Mouse (Mus musculus) frontal cortex, adult (tissue): ENCODE measurements around the gene Eif3g.

Experiments
- ATAC-seq: cut with Nextera tagmentation; 2 replicates; pipeline ENCODE4 v1.9.2; 2017; ENCODE audit warnings: mild to moderate bottlenecking, moderate library complexity, mixed read lengths; ENCODE audit not compliant: low TSS enrichment

Gene Eif3g

DNA sequence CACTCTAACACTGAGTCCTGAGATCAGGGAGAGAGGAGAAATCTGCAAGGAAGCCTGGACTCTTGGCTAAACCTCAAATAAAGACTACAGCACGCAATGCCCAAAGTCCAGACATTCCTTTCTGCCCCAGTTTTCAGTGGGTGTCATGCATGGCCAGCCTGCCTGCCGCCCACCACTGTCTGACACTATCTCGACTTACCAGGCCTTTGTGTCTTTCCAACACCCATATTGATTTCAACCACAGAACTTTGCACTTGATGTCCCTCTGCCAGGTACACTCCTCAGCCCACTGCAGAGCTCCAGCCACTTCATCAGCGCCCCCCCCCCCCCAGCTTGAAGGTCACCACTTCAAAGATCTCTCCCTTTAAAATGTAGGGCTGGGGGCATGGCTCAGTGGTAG lies 36.2 kb downstream of the Eif3g start:
- ATAC-seq = no peak

GRCm38 (mm10) chr9:20861821-20862220 lies 36.6 kb downstream of the Eif3g start:
- no peak for ATAC-seq

DNA sequence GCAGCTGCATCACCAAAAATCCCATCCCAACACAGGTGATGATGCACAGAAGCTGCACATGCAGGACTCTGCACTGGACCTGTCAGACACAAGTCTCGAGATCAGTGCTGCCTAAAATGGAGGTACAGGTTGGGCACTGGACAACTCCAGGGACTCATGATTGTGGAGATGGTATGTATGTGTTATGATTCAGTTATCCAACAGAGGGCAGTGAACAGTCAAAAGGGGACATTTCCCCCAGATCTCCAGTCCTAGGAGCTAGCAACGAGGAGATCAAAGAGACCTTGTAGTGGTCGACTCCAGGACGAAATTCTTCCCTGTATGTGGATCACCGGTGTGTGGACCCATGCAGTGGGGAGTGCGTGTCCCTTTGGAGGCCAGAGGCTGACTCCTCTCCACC lies 38.5 kb downstream of the Eif3g start:
- no peak for ATAC-seq

DNA sequence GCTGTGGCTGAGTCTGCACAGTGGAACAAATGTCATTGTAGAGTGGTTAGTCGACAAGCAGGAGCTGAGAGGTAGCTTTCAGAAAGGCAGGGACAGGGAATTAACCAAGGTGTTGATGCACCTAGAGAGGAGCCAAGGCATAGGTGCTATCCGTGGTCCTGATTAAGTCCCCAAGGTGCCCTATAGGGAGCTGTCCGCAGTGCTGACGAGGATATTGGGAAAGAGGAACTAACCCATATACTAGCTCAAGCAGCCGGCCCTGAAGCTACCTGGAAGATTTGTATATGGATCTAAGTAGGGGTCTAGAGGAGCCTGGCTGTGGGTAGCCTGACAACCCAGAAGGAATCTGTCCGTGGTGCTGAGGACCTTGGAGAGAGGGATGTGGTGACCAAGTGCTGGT lies 41.3 kb downstream of the Eif3g start:
- no peak for ATAC-seq

DNA sequence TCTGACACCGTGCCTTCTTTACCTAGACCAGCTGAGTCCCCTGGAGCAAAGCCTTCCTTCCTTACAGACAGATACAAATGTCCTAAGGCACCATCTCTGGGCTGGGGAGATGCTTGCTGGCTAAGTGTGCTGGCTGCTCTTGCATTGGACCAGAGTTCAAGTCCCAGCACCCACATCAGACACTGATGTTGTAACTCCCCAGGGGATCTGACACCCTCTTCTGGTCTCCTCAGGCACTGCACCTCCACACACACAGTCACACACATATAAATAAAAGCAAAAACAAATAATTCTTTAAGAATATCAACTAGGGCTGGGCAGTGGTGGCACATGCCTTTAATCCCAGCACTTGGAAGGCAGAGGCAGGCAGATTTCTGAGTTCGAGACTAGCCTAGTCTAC lies 48.2 kb downstream of the Eif3g start:
- ATAC-seq = no peak
